Mouse (Mus musculus) gastrocnemius, postnatal 36 days (tissue): ENCODE measurements around the gene Gspt1. TPM values are rescaled to one million over a fixed set of nuclear protein-coding genes. Genes with fewer than 3 reads are reported as not detected.

Experiments used
- DNase-seq, 2 experiments: peaks; one replicate each; pipeline ENCODE4 v3.0.0; 2022
- intact Hi-C: fragments of 180-260 bp; cut with DNase I; formaldehyde crosslinking; loops from one replicate; pipeline ENCODE4 v1.15.1; 2025
- total RNA-seq, 2 experiments: library from RNA; stranded (reverse); gene quantifications; 2 replicates each; pipeline ENCODE4 v1.2.3; 2021

Gene Gspt1
- total RNA-seq, 2 experiments from 2014 or later = 54.4 to 62.0 TPM

GRCm38 (mm10) chr16:11217801-11218200 lies 36.3 kb downstream of the Gspt1 start:
- intact Hi-C loops = no loop called here
- DNase-seq = no peak

DNA sequence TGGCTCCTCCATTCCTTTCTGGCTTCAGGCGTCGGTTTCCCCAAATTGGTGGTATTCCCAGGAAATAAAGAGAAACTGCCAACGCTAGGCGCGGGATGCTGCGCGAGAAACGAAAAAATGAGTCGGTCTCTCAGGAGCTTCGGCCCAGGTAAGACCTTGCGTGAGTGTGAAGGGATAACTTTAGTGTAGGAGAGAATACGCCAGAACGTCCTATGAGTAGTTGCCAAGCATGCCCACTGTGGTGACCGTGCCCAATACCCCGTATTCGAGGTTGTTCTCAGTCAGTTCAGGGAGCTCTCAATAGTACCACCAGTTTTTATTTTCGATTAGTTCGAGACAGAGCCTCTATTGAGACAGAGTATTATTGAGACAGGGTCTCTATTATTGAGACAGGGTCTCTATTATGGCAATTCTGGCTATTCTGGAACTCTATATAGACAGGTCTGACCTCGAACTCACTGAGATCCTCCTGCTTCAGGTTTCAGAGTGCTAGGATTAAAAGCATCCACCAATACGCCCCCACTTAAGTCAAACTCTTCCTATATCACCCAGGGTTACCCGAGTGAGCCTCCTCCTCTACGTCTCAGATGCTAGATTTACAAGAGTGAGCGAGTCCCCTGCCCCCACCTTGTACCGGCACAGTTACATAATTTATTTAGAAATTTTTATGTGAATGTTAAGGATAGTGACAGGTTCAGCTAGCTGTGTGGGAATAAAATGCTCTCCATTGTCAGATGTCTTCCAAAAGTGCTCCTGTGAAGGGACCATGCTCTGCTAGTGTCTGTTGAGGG lies 50.3 kb downstream of the Gspt1 start:
- intact Hi-C loops = loop anchor here (5.0 kb wide), 1 partner anchor 49 kb away; the partner anchor contains the start of gene Gspt1
- no peak for DNase-seq

- intact Hi-C loops = loop anchor here (5.0 kb wide), 1 partner anchor 49 kb away; the partner anchor contains the start of gene Gspt1
Measured at GRCm38 (mm10) chr16:11202571-11203554, 51.3 kb downstream of the Gspt1 start, which contains the start of gene Rsl1d1. Gene Rsl1d1 (minus strand): TSS chr16:11203331.

DNA sequence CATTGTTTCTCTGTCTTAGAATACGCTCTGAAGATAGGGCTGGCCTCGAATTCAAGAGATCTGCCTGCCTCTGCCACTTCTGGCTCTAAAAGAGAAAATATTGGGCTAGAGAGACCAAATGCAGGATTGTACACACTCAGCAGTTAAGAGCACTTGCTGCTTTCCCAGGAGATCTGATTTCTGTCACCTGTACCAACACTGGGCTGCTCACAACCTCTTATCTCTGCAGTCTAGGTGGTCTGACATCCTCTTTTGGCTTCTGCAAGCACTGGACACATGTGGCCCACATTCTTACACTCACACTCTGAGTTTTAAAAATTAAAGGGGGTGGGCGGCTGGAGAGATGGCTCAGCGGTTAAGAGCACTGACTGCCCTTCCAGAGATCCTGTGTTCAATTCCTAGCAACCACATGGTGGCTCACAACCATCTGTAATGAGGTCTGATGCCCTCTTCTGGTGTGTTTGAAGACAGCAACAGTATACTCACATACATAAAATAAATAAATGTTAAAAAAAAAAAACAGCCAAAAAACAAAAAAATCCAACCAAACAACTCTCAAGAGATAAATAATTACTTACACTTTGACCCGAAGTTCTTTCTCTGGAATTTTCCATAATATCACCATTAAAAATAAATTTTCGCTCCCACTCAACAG lies 52.3 kb downstream of the Gspt1 start:
- no peak for DNase-seq
- intact Hi-C loops = loop anchor here (5.0 kb wide), 1 partner anchor 50 kb away; the partner anchor contains the start of gene Gspt1

More at GRCm38 (mm10) chr16:11202571-11203554, 51.3 kb downstream of the Gspt1 start, which contains the start of gene Rsl1d1:
- DNase-seq = peak; percentile 83 to 86

DNA sequence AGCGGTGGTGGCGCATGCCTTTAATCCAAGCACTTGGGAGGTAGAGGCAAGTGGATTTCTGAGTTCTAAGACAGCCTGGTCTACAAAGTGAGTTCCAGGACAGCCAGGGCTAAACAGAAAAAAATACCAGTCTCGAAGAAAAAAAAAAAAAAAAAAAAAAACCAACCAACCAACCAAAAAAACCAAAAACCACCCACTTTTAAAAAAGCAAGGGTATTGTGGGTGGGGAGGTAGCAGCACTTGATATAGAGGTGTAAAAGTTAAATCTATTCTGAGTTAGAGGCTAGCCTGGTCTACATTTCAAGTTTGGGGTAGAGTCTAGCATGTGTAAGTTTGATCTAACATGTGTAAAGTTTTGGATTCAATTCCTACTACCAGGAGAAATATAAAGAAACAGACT lies 53.9 kb downstream of the Gspt1 start:
- no peak for DNase-seq
- intact Hi-C loops = loop anchor here (5.0 kb wide), 1 partner anchor 52 kb away; the partner anchor contains the start of gene Gspt1

- intact Hi-C loops = no loop called here
- DNase-seq = no peak
Measured at GRCm38 (mm10) chr16:11198467-11198866, 55.7 kb downstream of the Gspt1 start.

DNA sequence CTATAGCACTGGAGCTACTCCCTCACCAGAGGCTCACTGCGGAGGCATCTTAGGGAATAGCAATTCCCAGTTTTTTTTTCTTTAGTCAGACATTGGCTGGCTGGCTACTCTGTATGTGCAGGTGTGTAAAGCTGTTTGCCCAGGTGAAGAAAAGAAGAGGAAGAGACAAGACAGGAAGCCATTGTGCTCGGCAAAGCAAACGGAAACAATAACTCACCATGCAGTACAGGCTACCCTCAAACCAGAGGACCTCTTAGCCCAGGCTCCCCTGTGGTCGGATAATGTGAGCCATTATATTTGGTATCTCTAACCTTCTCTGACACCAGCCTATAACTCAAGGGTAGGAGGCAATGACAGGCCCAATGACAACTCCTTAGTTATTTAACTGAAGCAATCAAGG lies 57.1 kb downstream of the Gspt1 start:
- no peak for DNase-seq
- intact Hi-C loops = no loop called here

DNA sequence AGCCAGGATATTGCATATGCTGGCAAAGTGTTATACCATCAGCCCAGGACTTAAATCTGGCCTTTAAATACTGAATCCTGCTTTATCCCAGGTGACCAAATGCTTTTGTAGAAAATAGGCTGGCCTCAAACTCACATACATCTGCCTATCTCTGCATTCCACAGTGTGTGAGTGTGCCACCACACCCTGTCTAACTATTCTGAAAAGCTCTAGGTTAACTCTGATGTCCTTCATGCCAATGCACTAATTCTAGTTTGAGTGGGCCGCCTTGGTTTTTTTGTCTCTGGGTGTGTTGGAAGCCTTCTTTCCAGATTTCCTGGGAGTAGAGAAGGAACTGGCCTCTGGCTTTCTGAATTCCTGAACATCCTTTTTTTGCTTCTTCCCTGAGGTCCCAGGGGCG lies 60.9 kb downstream of the Gspt1 start:
- intact Hi-C loops = no loop called here
- no peak for DNase-seq

DNA sequence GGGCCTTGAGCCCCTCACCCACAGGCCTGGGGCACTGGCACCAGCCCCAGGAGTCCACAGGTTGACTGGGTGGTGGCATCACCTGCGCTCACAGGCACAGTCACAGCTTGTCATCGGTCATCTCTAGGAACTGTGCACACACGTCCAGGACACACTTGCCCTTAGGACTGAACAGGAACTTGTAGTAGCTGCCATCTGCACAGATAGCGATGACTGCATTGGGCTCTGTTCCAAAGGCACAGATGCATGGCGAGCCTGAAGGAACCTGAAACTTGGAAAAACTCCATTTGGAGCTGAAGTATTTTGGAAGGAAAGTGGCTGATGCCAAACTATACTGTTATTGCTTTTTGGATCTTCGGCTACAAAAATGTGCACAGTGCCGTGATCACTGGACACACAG lies 64.0 kb downstream of the Gspt1 start:
- DNase-seq = no peak
- intact Hi-C loops = no loop called here

DNA sequence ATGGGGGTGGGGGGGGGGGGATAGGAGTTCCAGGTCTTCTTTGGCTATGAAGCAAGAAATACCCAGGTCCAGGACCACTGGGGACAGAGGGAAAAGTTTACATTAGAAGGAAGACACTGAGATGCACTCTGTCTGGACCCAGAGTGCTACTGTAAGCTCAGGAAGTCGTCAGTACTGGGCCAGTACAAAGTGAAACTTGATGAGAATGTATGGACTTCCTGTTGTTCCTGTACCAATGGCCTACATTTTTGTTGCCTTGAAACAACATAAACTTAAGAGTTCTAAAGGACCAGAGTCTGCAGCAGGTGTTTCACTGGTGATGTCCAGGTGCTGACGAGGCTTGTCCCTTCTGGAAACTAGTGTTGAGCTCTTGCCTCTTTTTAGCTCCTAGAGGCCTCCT lies 76.7 kb downstream of the Gspt1 start:
- DNase-seq = no peak
- intact Hi-C loops = no loop called here

- intact Hi-C loops = no loop called here
- DNase-seq = no peak
Measured at GRCm38 (mm10) chr16:11176884-11177244, 77.3 kb downstream of the Gspt1 start.

DNA sequence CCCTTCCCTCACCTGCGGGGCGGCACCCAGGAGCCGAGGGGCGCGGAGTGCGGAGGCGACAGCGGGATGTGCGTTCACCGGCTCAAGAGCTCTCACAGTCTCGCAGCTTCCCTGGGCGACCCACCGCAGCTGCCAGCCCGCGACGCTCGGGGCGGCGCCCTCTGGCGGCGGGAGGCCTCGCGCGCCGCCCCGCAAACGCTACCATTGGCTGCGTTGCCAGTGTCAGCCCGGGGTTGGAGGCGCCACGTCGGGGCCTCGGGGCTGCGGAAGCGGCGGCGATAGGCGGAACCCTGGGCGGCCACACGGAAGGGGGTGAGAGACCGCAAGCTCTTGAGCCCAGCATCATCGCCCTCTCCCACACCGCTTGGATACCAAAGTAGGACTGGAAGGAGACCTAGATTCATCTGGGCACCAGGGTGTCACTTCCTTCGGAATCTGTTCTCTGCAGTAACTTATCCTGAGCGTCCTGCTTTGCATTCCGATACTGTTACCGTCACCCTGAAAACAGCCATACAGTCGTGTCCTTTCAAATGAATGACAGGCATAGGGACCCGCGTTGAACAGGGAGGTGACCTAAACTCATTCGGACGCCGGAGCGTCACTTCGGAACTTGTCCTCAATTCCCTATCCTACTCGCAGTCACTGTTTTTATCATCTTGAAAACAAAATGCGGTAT lies 77.8 kb downstream of the Gspt1 start, which contains the start of gene Zc3h7a:
TSS of gene Zc3h7a (minus strand) at position 186 of the 676 bp plus-strand sequence.
- peak; percentile 84 to 86 for DNase-seq
- intact Hi-C loops = no loop called here

- peak; percentile 45 to 54 for DNase-seq
- intact Hi-C loops = no loop called here
Measured at GRCm38 (mm10) chr16:11175489-11176207, 78.5 kb downstream of the Gspt1 start.

DNA sequence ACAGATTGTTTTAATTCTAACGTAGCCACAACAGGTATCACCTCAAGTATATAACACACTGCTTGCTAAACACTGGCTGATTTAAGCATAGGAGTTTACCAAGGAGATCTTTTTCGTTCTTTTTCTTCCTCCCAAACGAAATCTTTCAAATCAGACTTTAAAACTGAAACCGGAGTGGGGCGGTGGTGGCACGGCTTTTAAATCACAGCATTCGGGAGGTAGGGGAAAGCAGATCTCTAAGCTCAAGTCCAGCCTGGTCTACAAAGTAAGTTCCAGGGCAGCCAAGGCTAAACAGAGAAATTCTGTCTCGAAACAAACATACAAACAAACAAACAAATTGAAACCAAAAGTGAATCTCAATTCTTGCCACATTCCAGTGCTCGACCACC lies 79.0 kb downstream of the Gspt1 start:
- no peak for DNase-seq
- intact Hi-C loops = no loop called here

GRCm38 (mm10) chr16:11174671-11175081 lies 79.4 kb downstream of the Gspt1 start:
- intact Hi-C loops = loop anchor here (5.0 kb wide), 2 partner anchors 137 to 302 kb away; no protein-coding TSS in a partner anchor
- peak in 1 of 2 experiments; percentile 37 for DNase-seq

DNA sequence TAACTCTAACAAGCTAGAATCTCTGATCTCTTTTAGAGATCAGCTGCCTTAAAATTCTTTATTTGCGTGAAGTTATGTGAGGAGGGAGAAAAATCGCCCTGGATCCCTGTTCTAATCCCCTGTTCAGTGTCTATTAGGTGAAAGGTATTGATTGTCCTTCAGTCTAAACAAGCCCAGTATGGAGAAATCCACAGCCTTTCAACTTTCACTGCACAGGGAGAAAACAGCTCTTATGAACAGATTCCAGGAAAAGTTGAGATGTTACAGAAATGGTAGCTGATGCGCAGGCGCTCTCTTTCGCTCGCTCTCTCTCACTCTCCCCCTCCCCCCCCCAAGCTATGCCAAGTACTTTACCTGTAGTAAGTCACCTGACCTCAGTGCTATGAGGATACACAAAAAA lies 82.4 kb downstream of the Gspt1 start:
- no peak for DNase-seq

More for the DNA sequence above, 82.4 kb downstream of the Gspt1 start:
- intact Hi-C loops = loop anchor here (5.0 kb wide), 2 partner anchors 134 to 299 kb away; no protein-coding TSS in a partner anchor
